Mouse (Mus musculus): ENCODE results near the gene Cacna2d1. TPM values are rescaled to one million over a fixed set of nuclear protein-coding genes. Genes with fewer than 3 reads are reported as not detected.

The Cacna2d1 gene
- polyA plus RNA-seq, 1 experiment from 2014 or later, result 36.4 TPM

- H3K36me3 ChIP-seq (ENCODE audit: control insufficient read depth, insufficient read depth, low read length), result no peaks in the 10 kb centered on the region
- H3K9me3 ChIP-seq (replicated peaks; ENCODE audit: control insufficient read depth, low read length, poor library complexity, severe bottlenecking), result no peaks in the 10 kb centered on the region
- no peak overlapping the region for H3K4me2 ChIP-seq (ENCODE audit: low read length)
- H3K4me3 ChIP-seq (ENCODE audit: low read depth, low read length), result no peak overlapping the region
- WGBS, result 81% methylated on average over 4 of the region's 4 CpGs
- H3K27ac ChIP-seq (ENCODE audit: low read length), result no peak overlapping the region
- no peak overlapping the region for H3K9ac ChIP-seq (ENCODE audit: low read depth, low read length)
- H3K4me1 ChIP-seq (ENCODE audit: control insufficient read depth, insufficient read depth, low read length), result 0 out of 2 replicates have a peak, but pooled peaks cover 2% of the 10 kb centered on the region
- no peak for ATAC-seq
- no peaks in the 10 kb centered on the region; the same call in 1 of the 2 replicates for H3K27me3 ChIP-seq (ENCODE audit: control insufficient read depth, insufficient read depth, low read depth, low read length)
Measured at GRCm38 (mm10) chr5:15971821-15972220, 37.3 kb downstream of the Cacna2d1 start.

GRCm38 (mm10) chr5:15972351-15972750 lies 37.9 kb downstream of the Cacna2d1 start:
- H3K4me1 ChIP-seq (ENCODE audit: control insufficient read depth, insufficient read depth, low read length), result no peaks in the 10 kb centered on the region
- H3K27ac ChIP-seq (ENCODE audit: low read length), result no peak overlapping the region
- no peak overlapping the region for H3K4me3 ChIP-seq (ENCODE audit: low read depth, low read length)
- no peak overlapping the region for H3K4me2 ChIP-seq (ENCODE audit: low read length)
- WGBS, result 69% methylated on average over 1 of the region's 1 CpGs
- no peaks in the 10 kb centered on the region for H3K36me3 ChIP-seq (ENCODE audit: control insufficient read depth, insufficient read depth, low read length)
- no peak overlapping the region for H3K9ac ChIP-seq (ENCODE audit: low read depth, low read length)
- H3K9me3 ChIP-seq (replicated peaks; ENCODE audit: control insufficient read depth, low read length, poor library complexity, severe bottlenecking), result no peaks in the 10 kb centered on the region
- no peak for ATAC-seq
- H3K27me3 ChIP-seq (ENCODE audit: control insufficient read depth, insufficient read depth, low read depth, low read length), result no peaks in the 10 kb centered on the region; the same call in 1 of the 2 replicates

DNA sequence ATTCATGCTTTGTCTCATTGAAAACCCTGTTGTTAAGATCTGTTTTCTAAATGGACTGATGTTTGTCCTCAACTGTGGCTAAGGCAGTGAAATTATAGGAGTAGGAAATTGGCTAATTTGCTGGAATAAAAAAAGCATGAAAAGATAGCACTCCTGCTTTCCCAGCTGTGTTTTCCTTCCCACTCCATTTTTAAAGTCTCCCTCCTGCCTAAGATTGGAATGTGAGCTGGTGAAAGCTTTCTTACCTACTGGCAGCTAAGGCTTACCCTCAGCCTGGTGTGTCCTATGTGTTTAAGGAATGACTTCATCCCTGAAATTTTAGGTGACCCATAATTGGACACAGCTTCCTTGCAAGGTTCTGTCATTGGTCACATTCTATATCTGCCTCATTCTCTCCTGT lies 40.2 kb downstream of the Cacna2d1 start:
- Histone ChIP-seq H3K4me2 (ENCODE audit: low read length) (no peak overlapping the region), H3K9ac (ENCODE audit: low read depth, low read length) (no peak overlapping the region), H3K4me3 (ENCODE audit: low read depth, low read length) (no peak overlapping the region), H3K4me1 (ENCODE audit: control insufficient read depth, insufficient read depth, low read length) (no peaks in the 10 kb centered on the region), H3K9me3 (replicated peaks; ENCODE audit: control insufficient read depth, low read length, poor library complexity, severe bottlenecking) (no peaks in the 10 kb centered on the region), H3K27ac (ENCODE audit: low read length) (no peak overlapping the region), H3K27me3 (ENCODE audit: control insufficient read depth, insufficient read depth, low read depth, low read length) (no peaks in the 10 kb centered on the region; the same call in none of the 2 replicates), H3K36me3 (ENCODE audit: control insufficient read depth, insufficient read depth, low read length) (no peaks in the 10 kb centered on the region)
- ATAC-seq, result no peak

GRCm38 (mm10) chr5:15979225-15979624 lies 44.7 kb downstream of the Cacna2d1 start:
- Histone ChIP-seq H3K4me3 (ENCODE audit: low read depth, low read length) (no peak overlapping the region), H3K4me2 (ENCODE audit: low read length) (no peak overlapping the region), H3K9ac (ENCODE audit: low read depth, low read length) (no peak overlapping the region), H3K27ac (ENCODE audit: low read length) (no peak overlapping the region), H3K4me1 (ENCODE audit: control insufficient read depth, insufficient read depth, low read length) (peaks cover 3% of the 10 kb centered on the region; the same call in 1 of the 2 replicates), H3K36me3 (ENCODE audit: control insufficient read depth, insufficient read depth, low read length) (no peaks in the 10 kb centered on the region), H3K27me3 (ENCODE audit: control insufficient read depth, insufficient read depth, low read depth, low read length) (peaks cover 5% of the 10 kb centered on the region), H3K9me3 (replicated peaks; ENCODE audit: control insufficient read depth, low read length, poor library complexity, severe bottlenecking) (no peaks in the 10 kb centered on the region)
- WGBS, result 51% methylated on average over 2 of the region's 2 CpGs
- ATAC-seq, result no peak

GRCm38 (mm10) chr5:15982573-15982972 lies 48.1 kb downstream of the Cacna2d1 start:
- no peaks in the 10 kb centered on the region for H3K36me3 ChIP-seq (ENCODE audit: control insufficient read depth, insufficient read depth, low read length)
- ATAC-seq, result no peak
- no peaks in the 10 kb centered on the region for H3K9me3 ChIP-seq (replicated peaks; ENCODE audit: control insufficient read depth, low read length, poor library complexity, severe bottlenecking)
- WGBS, result 20% methylated on average over 4 of the region's 4 CpGs
- no peak overlapping the region for H3K4me3 ChIP-seq (ENCODE audit: low read depth, low read length)
- H3K4me1 ChIP-seq (ENCODE audit: control insufficient read depth, insufficient read depth, low read length), result peaks cover 6% of the 10 kb centered on the region; the same call in 1 of the 2 replicates
- H3K27ac ChIP-seq (ENCODE audit: low read length), result no peak overlapping the region
- no peak overlapping the region for H3K9ac ChIP-seq (ENCODE audit: low read depth, low read length)
- peaks cover 7% of the 10 kb centered on the region for H3K27me3 ChIP-seq (ENCODE audit: control insufficient read depth, insufficient read depth, low read depth, low read length)
- H3K4me2 ChIP-seq (ENCODE audit: low read length), result no peak overlapping the region

- no peak for ATAC-seq
- H3K27me3 ChIP-seq (ENCODE audit: control insufficient read depth, insufficient read depth, low read depth, low read length), result peaks cover 7% of the 10 kb centered on the region
- WGBS, result 19% methylated on average over 5 of the region's 5 CpGs
Measured at GRCm38 (mm10) chr5:15983354-15983753, 48.9 kb downstream of the Cacna2d1 start.

DNA sequence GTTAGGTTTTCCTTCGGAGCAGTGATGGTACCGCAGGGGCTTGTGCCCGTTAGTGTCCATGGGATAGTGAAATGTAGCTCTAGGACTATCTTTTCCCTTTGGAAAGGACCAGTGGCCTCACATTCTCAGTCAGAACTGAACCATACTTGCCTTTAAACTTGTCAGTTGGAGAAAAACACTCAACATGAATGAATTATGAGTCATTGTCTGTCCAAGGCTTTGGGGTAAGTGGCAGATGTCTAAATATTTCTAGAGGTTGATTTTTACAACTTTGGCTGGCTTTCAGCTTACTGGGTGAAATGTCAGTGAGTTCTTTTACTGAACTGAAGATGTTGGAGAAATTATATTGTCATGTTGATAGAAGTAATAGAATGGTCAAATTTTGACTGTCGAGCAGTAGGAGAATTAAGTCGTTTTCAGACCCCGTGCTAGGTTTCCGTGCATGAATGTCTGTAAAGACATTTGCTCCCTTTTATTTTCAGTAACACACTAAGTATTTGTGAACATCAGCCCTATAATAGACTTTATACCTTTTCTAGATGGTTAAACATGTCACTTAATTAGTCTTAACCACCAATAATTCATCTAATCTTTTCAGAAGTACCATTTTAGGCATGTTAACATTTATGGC lies 50.9 kb downstream of the Cacna2d1 start:
- WGBS, result 29% methylated on average over 7 of the region's 7 CpGs
- no peaks in the 10 kb centered on the region for H3K9me3 ChIP-seq (replicated peaks; ENCODE audit: control insufficient read depth, low read length, poor library complexity, severe bottlenecking)
- peaks cover 6% of the 10 kb centered on the region; the same call in 1 of the 2 replicates for H3K4me1 ChIP-seq (ENCODE audit: control insufficient read depth, insufficient read depth, low read length)
- H3K27me3 ChIP-seq (ENCODE audit: control insufficient read depth, insufficient read depth, low read depth, low read length), result peaks cover 7% of the 10 kb centered on the region
- no peaks in the 10 kb centered on the region for H3K36me3 ChIP-seq (ENCODE audit: control insufficient read depth, insufficient read depth, low read length)
- no peak overlapping the region for H3K9ac ChIP-seq (ENCODE audit: low read depth, low read length)
- no peak overlapping the region for H3K27ac ChIP-seq (ENCODE audit: low read length)
- H3K4me2 ChIP-seq (ENCODE audit: low read length), result no peak overlapping the region
- no peak for ATAC-seq
- H3K4me3 ChIP-seq (ENCODE audit: low read depth, low read length), result no peak overlapping the region

More at GRCm38 (mm10) chr5:15983354-15983753, 48.9 kb downstream of the Cacna2d1 start:
- Histone ChIP-seq H3K27ac (ENCODE audit: low read length) (no peak overlapping the region), H3K9ac (ENCODE audit: low read depth, low read length) (no peak overlapping the region), H3K4me3 (ENCODE audit: low read depth, low read length) (no peak overlapping the region), H3K4me2 (ENCODE audit: low read length) (no peak overlapping the region), H3K36me3 (ENCODE audit: control insufficient read depth, insufficient read depth, low read length) (no peaks in the 10 kb centered on the region), H3K4me1 (ENCODE audit: control insufficient read depth, insufficient read depth, low read length) (peaks cover 6% of the 10 kb centered on the region; the same call in 1 of the 2 replicates), H3K9me3 (replicated peaks; ENCODE audit: control insufficient read depth, low read length, poor library complexity, severe bottlenecking) (no peaks in the 10 kb centered on the region)

GRCm38 (mm10) chr5:15985901-15986300 lies 51.4 kb downstream of the Cacna2d1 start:
- WGBS, result 16% methylated on average over 4 of the region's 4 CpGs
- no peak overlapping the region for H3K9ac ChIP-seq (ENCODE audit: low read depth, low read length)
- peak; percentile 75; the same call in 1 of the 2 replicates for ATAC-seq
- no peaks in the 10 kb centered on the region for H3K9me3 ChIP-seq (replicated peaks; ENCODE audit: control insufficient read depth, low read length, poor library complexity, severe bottlenecking)
- no peak overlapping the region for H3K27ac ChIP-seq (ENCODE audit: low read length)
- no peaks in the 10 kb centered on the region for H3K36me3 ChIP-seq (ENCODE audit: control insufficient read depth, insufficient read depth, low read length)
- peaks cover 7% of the 10 kb centered on the region for H3K27me3 ChIP-seq (ENCODE audit: control insufficient read depth, insufficient read depth, low read depth, low read length)
- peaks cover 6% of the 10 kb centered on the region; the same call in 1 of the 2 replicates for H3K4me1 ChIP-seq (ENCODE audit: control insufficient read depth, insufficient read depth, low read length)
- no peak overlapping the region for H3K4me3 ChIP-seq (ENCODE audit: low read depth, low read length)
- no peak overlapping the region for H3K4me2 ChIP-seq (ENCODE audit: low read length)

GRCm38 (mm10) chr5:15991428-15992139 lies 57.1 kb downstream of the Cacna2d1 start:
- Histone ChIP-seq H3K27me3 (ENCODE audit: control insufficient read depth, insufficient read depth, low read depth, low read length) (no peaks in the 10 kb centered on the region), H3K27ac (ENCODE audit: low read length) (peak overlapping the region; percentile 43), H3K4me1 (ENCODE audit: control insufficient read depth, insufficient read depth, low read length) (peaks cover 10% of the 10 kb centered on the region), H3K9me3 (replicated peaks; ENCODE audit: control insufficient read depth, low read length, poor library complexity, severe bottlenecking) (no peaks in the 10 kb centered on the region), H3K36me3 (ENCODE audit: control insufficient read depth, insufficient read depth, low read length) (no peaks in the 10 kb centered on the region), H3K9ac (ENCODE audit: low read depth, low read length) (no peak overlapping the region), H3K4me3 (ENCODE audit: low read depth, low read length) (no peak overlapping the region), H3K4me2 (ENCODE audit: low read length) (no peak overlapping the region)
- WGBS, result 45% methylated on average over 12 of the region's 12 CpGs
- peak; percentile 75 for ATAC-seq

Data from midbrain, embryonic 16.5 days (tissue).